Mouse (Mus musculus): Measurements from ENCODE around the gene Ppp1r14b. TPM values are rescaled to one million over a fixed set of nuclear protein-coding genes. Genes with fewer than 3 reads are reported as not detected.

The Ppp1r14b gene
- polyA plus RNA-seq, 1 experiment from 2014 or later: 44.8 TPM

DNA sequence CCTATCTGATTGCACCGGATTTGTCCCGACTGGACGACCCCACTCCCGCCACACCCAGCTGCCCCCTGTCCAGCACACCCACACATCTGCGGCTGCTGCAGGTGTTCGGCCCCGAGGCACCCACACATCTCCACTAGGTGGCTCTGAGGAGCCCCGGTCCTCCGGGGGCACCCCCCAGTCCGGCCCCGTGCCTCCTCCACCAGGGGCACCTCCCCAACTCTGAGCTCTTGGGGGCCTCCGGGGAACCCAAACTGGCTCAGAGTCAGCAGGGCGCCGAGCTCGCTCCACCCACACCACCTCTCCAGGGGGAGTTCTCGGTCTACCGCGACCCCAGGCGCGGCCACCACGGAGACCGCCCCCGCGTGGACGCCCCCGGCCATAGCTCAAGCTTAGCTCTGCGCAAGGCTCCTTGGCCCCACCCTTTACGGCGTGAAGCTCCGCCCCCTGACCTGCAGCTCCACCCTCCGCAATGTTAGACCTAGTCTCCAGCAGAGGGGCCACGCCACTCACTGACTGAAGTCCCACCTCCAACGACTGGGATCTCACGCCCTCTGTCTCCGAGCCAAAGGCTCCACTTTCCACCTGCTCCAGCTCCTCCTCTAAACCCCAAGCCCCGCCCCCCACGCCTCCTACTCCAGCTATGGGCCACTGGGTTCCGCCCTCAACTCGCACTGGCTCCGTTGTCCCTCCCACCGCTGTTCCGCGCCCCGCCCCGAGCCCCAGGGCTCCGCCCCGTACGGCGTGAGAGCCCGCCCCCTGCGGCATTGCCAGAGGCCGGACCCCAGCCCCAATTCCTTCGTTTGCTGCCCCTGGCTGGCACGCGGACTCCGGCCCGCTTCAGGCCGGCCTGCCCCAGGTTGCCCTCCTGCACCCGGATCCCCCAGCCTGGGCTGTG is 5.0 kb downstream of the Ppp1r14b start:
- Histone ChIP-seq H3K4me2 (ENCODE audit: low read depth, low read length) (peak overlapping the region; percentile 56), H3K27me3 (ENCODE audit: control insufficient read depth, insufficient read depth, low read depth, low read length) (no peaks in the 10 kb centered on the region), H3K9me3 (ENCODE audit: control insufficient read depth, low read length) (no peaks in the 10 kb centered on the region), H3K36me3 (ENCODE audit: control insufficient read depth, insufficient read depth, low read length) (peaks cover 13% of the 10 kb centered on the region), H3K27ac (ENCODE audit: low read length) (peak overlapping the region; percentile 93), H3K9ac (ENCODE audit: low read length) (peak overlapping the region; percentile 88), H3K4me1 (replicated peaks; ENCODE audit: control insufficient read depth, insufficient read depth, low read length) (peaks cover 35% of the 10 kb centered on the region), H3K4me3 (ENCODE audit: low read length) (peak overlapping the region; percentile 65)
- 1% methylated on average over 59 of the region's 59 CpGs for WGBS
- peak; percentile 91 for ATAC-seq (ENCODE audit: low read depth)

DNA sequence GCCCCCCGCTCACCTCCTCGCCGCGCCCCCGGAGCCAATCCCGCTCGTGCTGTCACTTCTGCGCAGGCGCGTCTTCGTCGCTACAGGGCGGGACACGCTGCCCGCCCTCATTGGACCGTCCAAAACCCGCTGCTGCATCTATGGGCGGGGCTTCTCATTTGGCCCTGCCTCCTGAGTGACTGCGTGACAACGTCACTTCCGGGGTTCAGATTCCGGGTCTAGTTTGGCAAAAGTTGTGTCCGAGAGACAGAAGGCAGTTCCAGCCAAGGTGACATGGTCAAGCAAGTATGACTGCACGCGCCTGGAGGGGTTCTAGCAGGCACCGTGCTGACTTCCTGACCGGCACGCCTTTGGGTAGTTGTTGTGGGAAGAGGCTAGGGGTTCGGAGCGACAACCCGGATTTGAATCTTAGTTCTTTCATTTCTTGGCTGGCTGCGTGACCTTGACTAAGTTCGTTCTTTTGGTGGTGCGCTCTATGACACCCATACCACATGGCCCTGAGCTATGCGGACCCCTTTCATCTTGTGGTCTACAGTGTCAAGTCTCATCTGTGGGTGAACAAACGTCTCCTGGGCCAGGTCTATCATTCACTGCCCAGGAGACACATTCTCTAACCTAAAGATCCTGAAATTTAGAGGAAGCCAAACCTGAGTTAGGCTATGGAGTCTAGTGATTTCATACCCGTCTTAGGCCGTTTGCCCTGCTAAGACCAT is 5.8 kb downstream of the Ppp1r14b start, which contains the start of gene Fkbp2:
Gene Fkbp2, minus strand, starts transcription at position 121 of the 713 bp plus-strand sequence.
- no peaks in the 10 kb centered on the region for H3K9me3 ChIP-seq (ENCODE audit: control insufficient read depth, low read length)
- ATAC-seq (ENCODE audit: low read depth): peak; percentile 90
- H3K4me3 ChIP-seq (ENCODE audit: low read length): peak within 1 kb of the TSS; percentile 65
- peak within 1 kb of the TSS; percentile 84 for H3K4me2 ChIP-seq (ENCODE audit: low read depth, low read length)
- peak within 1 kb of the TSS; percentile 93 for H3K27ac ChIP-seq (ENCODE audit: low read length)
- H3K27me3 ChIP-seq (ENCODE audit: control insufficient read depth, insufficient read depth, low read depth, low read length): no peaks in the 10 kb centered on the region
- H3K4me1 ChIP-seq (replicated peaks; ENCODE audit: control insufficient read depth, insufficient read depth, low read length): peaks cover 35% of the 10 kb centered on the region
- under 1% methylated on average over 38 of the region's 38 CpGs for WGBS
- peaks cover 19% of the 10 kb centered on the region for H3K36me3 ChIP-seq (ENCODE audit: control insufficient read depth, insufficient read depth, low read length)
- H3K9ac ChIP-seq (ENCODE audit: low read length): peak within 1 kb of the TSS; percentile 88

DNA sequence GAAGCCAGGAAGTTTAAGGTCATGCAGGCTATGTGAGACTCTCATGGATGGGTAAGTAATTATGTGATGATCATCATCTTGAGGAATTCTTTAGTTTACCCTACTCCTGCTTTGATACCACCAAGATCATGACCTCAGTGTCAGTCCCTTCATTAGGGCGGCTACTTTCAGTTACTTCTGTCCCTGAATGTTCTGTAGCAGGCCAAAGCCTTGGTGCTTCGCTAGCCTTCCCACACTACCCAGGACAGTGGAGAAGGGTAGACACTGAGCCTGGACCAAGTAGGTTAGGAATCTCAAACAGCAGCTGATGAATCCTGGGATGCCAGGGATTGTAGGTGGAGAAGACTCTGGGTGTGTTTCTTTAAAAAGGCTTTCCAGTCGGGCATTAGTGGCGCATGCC is 6.7 kb downstream of the Ppp1r14b start:
- Histone ChIP-seq H3K36me3 (ENCODE audit: control insufficient read depth, insufficient read depth, low read length) (peaks cover 19% of the 10 kb centered on the region), H3K4me2 (ENCODE audit: low read depth, low read length) (no peak overlapping the region), H3K4me3 (ENCODE audit: low read length) (no peak overlapping the region), H3K9me3 (ENCODE audit: control insufficient read depth, low read length) (no peaks in the 10 kb centered on the region), H3K4me1 (replicated peaks; ENCODE audit: control insufficient read depth, insufficient read depth, low read length) (peaks cover 33% of the 10 kb centered on the region), H3K9ac (ENCODE audit: low read length) (no peak overlapping the region), H3K27ac (ENCODE audit: low read length) (no peak overlapping the region), H3K27me3 (ENCODE audit: control insufficient read depth, insufficient read depth, low read depth, low read length) (no peaks in the 10 kb centered on the region)
- 91% methylated on average over 4 of the region's 4 CpGs for WGBS
- ATAC-seq (ENCODE audit: low read depth): no peak

DNA sequence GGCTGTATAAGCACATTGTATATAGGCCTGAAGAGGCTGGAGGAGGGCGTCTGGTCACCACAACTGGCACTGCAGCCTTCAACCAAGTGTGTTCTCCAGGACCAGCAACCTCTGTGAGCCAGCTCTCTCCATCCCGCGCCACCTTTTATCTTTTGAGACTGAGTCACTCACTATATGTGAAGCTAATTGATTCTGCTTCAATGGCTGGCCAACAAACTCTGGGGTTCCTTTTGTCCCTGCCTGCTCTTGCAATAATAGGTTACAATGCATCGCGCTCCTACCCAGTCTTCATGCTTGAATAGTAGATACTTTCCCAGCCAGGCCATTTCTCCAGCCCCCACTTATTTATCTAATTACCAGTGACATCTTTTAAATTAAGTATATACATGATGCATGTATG is 8.9 kb downstream of the Ppp1r14b start:
- no peak overlapping the region for H3K4me3 ChIP-seq (ENCODE audit: low read length)
- H3K27me3 ChIP-seq (ENCODE audit: control insufficient read depth, insufficient read depth, low read depth, low read length): no peaks in the 10 kb centered on the region
- no peak overlapping the region for H3K9ac ChIP-seq (ENCODE audit: low read length)
- H3K4me1 ChIP-seq (replicated peaks; ENCODE audit: control insufficient read depth, insufficient read depth, low read length): peaks cover 28% of the 10 kb centered on the region
- 94% methylated on average over 5 of the region's 5 CpGs for WGBS
- H3K27ac ChIP-seq (ENCODE audit: low read length): no peak overlapping the region
- no peak overlapping the region for H3K4me2 ChIP-seq (ENCODE audit: low read depth, low read length)
- H3K36me3 ChIP-seq (ENCODE audit: control insufficient read depth, insufficient read depth, low read length): peaks cover 11% of the 10 kb centered on the region
- H3K9me3 ChIP-seq (ENCODE audit: control insufficient read depth, low read length): no peaks in the 10 kb centered on the region
- ATAC-seq (ENCODE audit: low read depth): no peak

DNA sequence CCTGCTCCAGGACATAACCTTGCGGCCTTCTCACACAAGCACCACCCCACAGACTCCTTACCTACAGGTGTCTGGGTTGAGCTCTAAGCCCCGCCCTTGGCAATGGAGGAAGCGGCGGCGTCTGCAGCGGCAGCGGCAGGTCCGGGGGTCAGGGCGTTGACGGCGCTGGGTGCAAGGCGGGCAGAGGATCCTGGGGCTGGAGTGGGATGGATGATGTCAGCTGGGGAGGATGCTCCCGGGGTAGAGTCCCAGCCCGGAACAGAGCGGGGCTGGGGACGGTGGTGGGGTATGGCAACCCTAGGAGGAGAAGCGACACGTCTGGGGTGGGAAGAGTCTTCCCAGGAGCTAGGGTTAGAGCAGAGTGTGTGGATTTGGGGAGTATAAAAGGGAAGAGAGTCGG is 10.5 kb downstream of the Ppp1r14b start:
- peaks cover 11% of the 10 kb centered on the region for H3K36me3 ChIP-seq (ENCODE audit: control insufficient read depth, insufficient read depth, low read length)
- H3K4me1 ChIP-seq (replicated peaks; ENCODE audit: control insufficient read depth, insufficient read depth, low read length): peaks cover 23% of the 10 kb centered on the region
- H3K4me3 ChIP-seq (ENCODE audit: low read length): no peak overlapping the region
- H3K4me2 ChIP-seq (ENCODE audit: low read depth, low read length): no peak overlapping the region
- H3K9ac ChIP-seq (ENCODE audit: low read length): no peak overlapping the region; the same call in 1 of the 2 replicates
- ATAC-seq (ENCODE audit: low read depth): no peak
- no peak overlapping the region for H3K27ac ChIP-seq (ENCODE audit: low read length)
- 79% methylated on average over 19 of the region's 19 CpGs for WGBS
- H3K9me3 ChIP-seq (ENCODE audit: control insufficient read depth, low read length): no peaks in the 10 kb centered on the region
- no peaks in the 10 kb centered on the region for H3K27me3 ChIP-seq (ENCODE audit: control insufficient read depth, insufficient read depth, low read depth, low read length)

DNA sequence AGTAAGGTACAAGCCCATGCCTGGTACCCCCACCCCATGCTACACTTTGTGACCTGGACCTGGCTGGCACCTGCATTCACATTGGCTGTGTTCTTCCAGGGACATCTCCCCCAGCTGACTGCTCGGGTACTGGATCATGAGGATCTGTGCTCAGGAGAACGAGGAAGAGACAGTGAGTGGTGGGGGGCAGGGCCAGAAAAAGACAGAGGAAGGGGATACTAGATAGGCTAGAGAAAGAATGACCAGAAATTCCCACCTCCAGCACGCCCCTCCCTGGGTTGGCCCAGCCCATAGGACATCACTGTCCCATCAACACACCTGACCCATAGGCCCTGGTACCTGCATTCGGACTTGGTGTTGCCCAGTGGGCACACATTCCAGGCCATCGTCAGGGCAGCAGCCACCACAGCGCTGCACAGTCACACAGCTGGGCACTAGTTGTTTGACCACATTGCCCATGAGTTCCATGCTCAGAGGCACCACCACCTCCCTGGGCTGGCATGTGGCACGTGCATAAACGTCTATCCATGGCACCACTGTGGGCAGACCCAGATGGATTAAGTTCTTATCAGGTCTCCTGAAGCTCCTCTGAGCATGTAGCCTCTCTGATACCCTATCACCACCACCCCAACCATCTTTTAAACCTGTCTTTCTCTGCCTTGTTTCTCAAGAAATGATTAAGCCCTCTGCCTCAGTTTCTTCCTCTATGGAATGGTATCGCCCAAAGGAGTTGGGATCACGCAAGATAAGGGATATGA is 11.4 kb downstream of the Ppp1r14b start:
- H3K27ac ChIP-seq (ENCODE audit: low read length): peak overlapping the region; percentile 74; the same call in 1 of the 2 replicates
- peak overlapping the region; percentile 86 for H3K4me3 ChIP-seq (ENCODE audit: low read length)
- peak overlapping the region; percentile 89 for H3K9ac ChIP-seq (ENCODE audit: low read length)

DNA sequence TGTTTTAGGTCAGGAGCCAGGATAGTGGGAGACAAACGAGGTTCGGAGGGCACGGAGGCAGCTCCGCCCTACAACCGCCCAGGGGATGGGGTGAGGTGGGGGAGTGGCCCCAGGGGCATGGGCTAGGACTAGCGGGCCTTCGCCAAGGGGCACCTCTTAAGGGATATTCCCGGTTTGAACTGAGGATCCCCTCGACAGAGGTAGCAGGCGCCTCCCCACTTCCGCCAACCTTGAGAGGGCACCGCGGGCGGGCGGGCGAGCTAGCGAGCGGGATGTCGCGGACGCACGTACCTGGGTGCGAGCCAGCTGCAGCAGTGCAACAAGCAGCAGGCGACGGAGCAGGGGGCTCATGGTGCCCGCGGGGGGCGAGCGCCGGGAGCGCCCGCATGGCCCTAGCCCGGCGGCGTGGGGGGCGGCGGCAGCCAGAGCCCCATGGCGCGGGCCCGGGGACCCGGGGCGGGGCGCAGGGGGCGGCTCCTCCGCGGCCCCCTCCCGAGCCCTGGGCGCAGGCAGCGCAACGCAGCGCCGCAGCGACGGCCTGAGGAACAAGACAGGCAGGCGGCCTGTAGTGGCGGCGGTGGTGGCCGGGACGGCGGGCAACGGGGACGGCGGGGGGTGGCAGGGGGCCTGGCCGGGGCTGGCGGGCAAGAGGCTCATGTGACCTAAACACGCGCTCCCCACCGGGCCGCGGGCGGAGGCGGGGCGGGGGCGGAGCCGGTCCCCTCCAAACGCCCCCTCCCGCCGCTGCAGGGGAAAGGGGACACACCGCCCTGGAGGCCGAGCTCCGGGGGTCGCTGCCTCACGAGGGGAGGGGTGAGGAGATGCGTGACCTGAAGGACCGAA is 12.5 kb downstream of the Ppp1r14b start, which contains the start of gene Vegfb:
Gene Vegfb, minus strand, starts transcription at position 591 of the 843 bp plus-strand sequence.
- Histone ChIP-seq H3K9ac (ENCODE audit: low read length) (peak within 1 kb of the TSS; percentile 89), H3K9me3 (ENCODE audit: control insufficient read depth, low read length) (no peaks in the 10 kb centered on the region), H3K4me3 (ENCODE audit: low read length) (peak within 1 kb of the TSS; percentile 86), H3K4me1 (replicated peaks; ENCODE audit: control insufficient read depth, insufficient read depth, low read length) (peaks cover 15% of the 10 kb centered on the region), H3K27me3 (ENCODE audit: control insufficient read depth, insufficient read depth, low read depth, low read length) (no peaks in the 10 kb centered on the region), H3K4me2 (ENCODE audit: low read depth, low read length) (peak within 1 kb of the TSS; percentile 67), H3K36me3 (ENCODE audit: control insufficient read depth, insufficient read depth, low read length) (peaks cover 11% of the 10 kb centered on the region), H3K27ac (ENCODE audit: low read length) (peak within 1 kb of the TSS; percentile 74)
- ATAC-seq (ENCODE audit: low read depth): peak; percentile 68
- under 1% methylated on average over 44 of the region's 85 CpGs for WGBS

More for the DNA sequence above, 11.4 kb downstream of the Ppp1r14b start:
- ATAC-seq (ENCODE audit: low read depth): no peak
- Histone ChIP-seq H3K4me1 (replicated peaks; ENCODE audit: control insufficient read depth, insufficient read depth, low read length) (peaks cover 19% of the 10 kb centered on the region), H3K4me2 (ENCODE audit: low read depth, low read length) (peak overlapping the region; percentile 67), H3K36me3 (ENCODE audit: control insufficient read depth, insufficient read depth, low read length) (peaks cover 11% of the 10 kb centered on the region), H3K9me3 (ENCODE audit: control insufficient read depth, low read length) (no peaks in the 10 kb centered on the region), H3K27me3 (ENCODE audit: control insufficient read depth, insufficient read depth, low read depth, low read length) (no peaks in the 10 kb centered on the region)
- WGBS: 73% methylated on average over 10 of the region's 10 CpGs

DNA sequence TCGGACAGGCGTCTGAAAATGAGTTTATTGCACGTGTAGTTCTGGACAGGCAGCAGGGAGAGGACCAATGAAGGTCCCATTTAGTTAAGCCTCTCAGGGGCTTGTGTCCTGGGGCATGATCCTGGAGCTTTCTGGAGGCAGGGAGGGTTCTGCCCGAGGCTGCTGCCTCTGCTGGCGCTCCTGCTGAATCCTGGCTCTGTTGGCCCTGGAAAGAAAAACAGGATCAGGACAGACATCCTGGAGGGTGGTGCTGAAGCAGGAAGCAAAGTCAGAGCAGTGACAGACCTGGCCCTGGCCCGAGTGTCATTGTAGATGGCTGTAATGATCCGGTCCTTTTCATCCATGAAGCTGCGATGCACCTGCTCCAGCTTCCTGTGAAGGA is 13.1 kb downstream of the Ppp1r14b start:
- H3K4me2 ChIP-seq (ENCODE audit: low read depth, low read length): peak overlapping the region; percentile 67
- H3K27me3 ChIP-seq (ENCODE audit: control insufficient read depth, insufficient read depth, low read depth, low read length): no peaks in the 10 kb centered on the region
- peak overlapping the region; percentile 89 for H3K9ac ChIP-seq (ENCODE audit: low read length)
- H3K27ac ChIP-seq (ENCODE audit: low read length): peak overlapping the region; percentile 74
- WGBS: 4% methylated on average over 8 of the region's 8 CpGs
- no peak; the same call in 1 of the 2 replicates for ATAC-seq (ENCODE audit: low read depth)
- H3K36me3 ChIP-seq (ENCODE audit: control insufficient read depth, insufficient read depth, low read length): peaks cover 11% of the 10 kb centered on the region
- H3K4me1 ChIP-seq (replicated peaks; ENCODE audit: control insufficient read depth, insufficient read depth, low read length): peaks cover 16% of the 10 kb centered on the region
- peak overlapping the region; percentile 86 for H3K4me3 ChIP-seq (ENCODE audit: low read length)
- no peaks in the 10 kb centered on the region for H3K9me3 ChIP-seq (ENCODE audit: control insufficient read depth, low read length)
